Mouse (Mus musculus): Measurements from ENCODE around the gene Fam181a.
A peak's percentile ranks its signal among the peaks of the same experiment; 100 is the strongest.

DNA sequence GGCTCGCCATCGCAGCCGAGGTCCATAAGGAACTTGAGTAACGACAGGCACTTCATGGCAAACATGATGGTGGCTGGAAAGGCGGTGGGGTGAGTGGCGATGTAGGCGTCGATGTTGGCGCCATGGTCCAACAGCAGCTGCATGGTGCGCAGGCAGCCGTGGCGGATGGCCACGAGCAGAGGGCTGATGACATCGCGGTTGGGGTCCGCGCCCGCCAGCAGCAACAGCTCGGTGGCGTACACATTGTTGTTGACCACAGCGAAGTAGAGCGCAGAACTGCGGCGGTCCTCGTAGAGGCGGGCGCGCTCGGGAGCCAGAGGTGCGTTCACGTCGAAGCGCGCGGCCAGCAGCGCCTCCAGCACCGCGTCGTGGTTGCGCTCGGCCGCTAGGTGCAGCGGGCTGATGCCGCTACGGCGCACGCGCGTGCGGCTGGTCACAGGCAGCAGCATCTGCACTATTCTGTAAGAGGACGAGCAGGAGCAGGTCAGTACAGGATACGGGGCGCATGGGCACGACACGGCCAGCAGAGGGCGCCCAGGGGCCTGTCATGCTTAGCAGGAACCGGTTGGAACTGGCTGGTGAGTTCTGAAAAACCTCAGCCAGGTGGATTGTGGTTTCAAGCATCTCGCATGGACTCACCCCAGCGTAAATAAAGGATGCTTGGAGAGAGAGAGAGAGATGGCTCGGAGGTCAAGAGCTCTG, 14.5 kb downstream of the Fam181a start:
- TF ChIP-seq CTCF (IDR thresholded peaks at IDR 0.05; ENCODE audit: low read depth, low read length) = peak; percentile 95
- TF ChIP-seq POLR2A (IDR thresholded peaks at IDR 0.05; ENCODE audit: insufficient read depth, low read length) = no peak
